Mouse (Mus musculus): ENCODE measurements around the gene Cstb. TPM values are rescaled to one million over a fixed set of nuclear protein-coding genes. Genes with fewer than 3 reads are reported as not detected.

Gene Cstb
- total RNA-seq, 2 experiments from 2014 or later: 41.0 to 41.7 TPM

GRCm38 (mm10) chr10:78463769-78464167, 38.3 kb downstream of the Cstb start:
- no peak for TF ChIP-seq CTCF (IDR thresholded peaks at IDR 0.05)
- no peak for DNase-seq (ENCODE audit: extremely low spot score in 1 of 2, low spot score in 2 of 2)
- intact Hi-C loops (cut with DNase I): loop anchor here (1.0 kb wide), 1 partner anchor 111 kb away; the partner anchor contains the start of gene Ilvbl
- peak overlapping the region; percentile 97 for H3K4me3 ChIP-seq
- peak overlapping the region; percentile 86 for H3K27ac ChIP-seq

- TF ChIP-seq CTCF (IDR thresholded peaks at IDR 0.05): no peak
- peak overlapping the region; percentile 97 for H3K4me3 ChIP-seq
- no peak for DNase-seq (ENCODE audit: extremely low spot score in 1 of 2, low spot score in 2 of 2)
- H3K27ac ChIP-seq: peak overlapping the region; percentile 86
- intact Hi-C loops (cut with DNase I): loop anchor here (1.0 kb wide), 1 partner anchor 110 kb away; the partner anchor contains the start of gene Ilvbl
Observed at GRCm38 (mm10) chr10:78464201-78464791, 38.8 kb downstream of the Cstb start.

- DNase-seq (ENCODE audit: extremely low spot score in 1 of 2, low spot score in 2 of 2): peak; percentile 95 to 96
- no peak for TF ChIP-seq CTCF (IDR thresholded peaks at IDR 0.05)
- intact Hi-C loops (cut with DNase I): loop anchor here (1.0 kb wide), 1 partner anchor 110 kb away; the partner anchor contains the start of gene Ilvbl
- peak within 1 kb of the TSS; percentile 86 for H3K27ac ChIP-seq
- H3K4me3 ChIP-seq: peak within 1 kb of the TSS; percentile 97
Observed at GRCm38 (mm10) chr10:78464792-78465207, 39.3 kb downstream of the Cstb start, which contains the start of gene Pdxk. Pdxk (minus strand) TSS chr10:78464975.

- H3K27ac ChIP-seq: peak overlapping the region; percentile 64; the same call in 1 of the 2 replicates
- no peak overlapping the region; the same call in 1 of the 2 replicates for H3K4me3 ChIP-seq
- no peak for DNase-seq (ENCODE audit: extremely low spot score in 1 of 2, low spot score in 2 of 2)
- intact Hi-C loops (cut with DNase I): no loop called here
- TF ChIP-seq CTCF (IDR thresholded peaks at IDR 0.05): no peak
Observed at GRCm38 (mm10) chr10:78465472-78465871, 40.0 kb downstream of the Cstb start.

- H3K27ac ChIP-seq: no peak overlapping the region
- no peak for TF ChIP-seq CTCF (IDR thresholded peaks at IDR 0.05)
- H3K4me3 ChIP-seq: no peak overlapping the region
- intact Hi-C loops (cut with DNase I): no loop called here
- DNase-seq (ENCODE audit: extremely low spot score in 1 of 2, low spot score in 2 of 2): no peak
Observed at GRCm38 (mm10) chr10:78466647-78467046, 41.2 kb downstream of the Cstb start.

GRCm38 (mm10) chr10:78467761-78468310, 42.4 kb downstream of the Cstb start:
- intact Hi-C loops (cut with DNase I): no loop called here

GRCm38 (mm10) chr10:78470582-78471313, 45.3 kb downstream of the Cstb start:
- no peak overlapping the region; the same call in 1 of the 2 replicates for H3K4me3 ChIP-seq
- H3K27ac ChIP-seq: peak overlapping the region; percentile 34
- intact Hi-C loops (cut with DNase I): no loop called here
- no peak for TF ChIP-seq CTCF (IDR thresholded peaks at IDR 0.05)
- no peak for DNase-seq (ENCODE audit: extremely low spot score in 1 of 2, low spot score in 2 of 2)

More at GRCm38 (mm10) chr10:78467761-78468310, 42.4 kb downstream of the Cstb start:
- peak in 1 of 2 experiments; percentile 24 for DNase-seq (ENCODE audit: extremely low spot score in 1 of 2, low spot score in 2 of 2)
- Histone ChIP-seq H3K4me3 (no peak overlapping the region), H3K27ac (no peak overlapping the region)
- TF ChIP-seq CTCF (IDR thresholded peaks at IDR 0.05): no peak

GRCm38 (mm10) chr10:78472046-78472445, 46.6 kb downstream of the Cstb start:
- Histone ChIP-seq H3K27ac (no peak overlapping the region), H3K4me3 (no peak overlapping the region)
- no peak for DNase-seq (ENCODE audit: extremely low spot score in 1 of 2, low spot score in 2 of 2)
- intact Hi-C loops (cut with DNase I): no loop called here
- TF ChIP-seq CTCF (IDR thresholded peaks at IDR 0.05): no peak

- no peak for DNase-seq (ENCODE audit: extremely low spot score in 1 of 2, low spot score in 2 of 2)
- TF ChIP-seq CTCF (IDR thresholded peaks at IDR 0.05): no peak
Observed at GRCm38 (mm10) chr10:78473434-78473833, 48.0 kb downstream of the Cstb start.

GRCm38 (mm10) chr10:78474759-78475158, 49.3 kb downstream of the Cstb start:
- DNase-seq (ENCODE audit: extremely low spot score in 1 of 2, low spot score in 2 of 2): no peak
- Histone ChIP-seq H3K27ac (no peak overlapping the region), H3K4me3 (no peak overlapping the region)
- intact Hi-C loops (cut with DNase I): no loop called here
- TF ChIP-seq CTCF (IDR thresholded peaks at IDR 0.05): no peak

More at GRCm38 (mm10) chr10:78473434-78473833, 48.0 kb downstream of the Cstb start:
- intact Hi-C loops (cut with DNase I): no loop called here
- Histone ChIP-seq H3K4me3 (no peak overlapping the region), H3K27ac (no peak overlapping the region)

GRCm38 (mm10) chr10:78476821-78477220, 51.4 kb downstream of the Cstb start:
- Histone ChIP-seq H3K27ac (no peak overlapping the region), H3K4me3 (no peak overlapping the region)
- TF ChIP-seq CTCF (IDR thresholded peaks at IDR 0.05): no peak
- intact Hi-C loops (cut with DNase I): no loop called here
- DNase-seq (ENCODE audit: extremely low spot score in 1 of 2, low spot score in 2 of 2): no peak

Small RNA genes within 50 kb of the gene (microRNA-seq; reads per million reads assigned to microRNA genes)
- 0 to 0.24 reads per million in 2 experiments for gene Mir6410
- gene Mir6907: 3.9 to 5.3 reads per million in 2 experiments
- gene Mir6908: 0.24 to 0.72 reads per million in 2 experiments

Other genes with a start within 250 kb of the Cstb start
- gene Pwp2, start 240.5 kb upstream of the Cstb start, total RNA-seq (2021): 10 to 100 TPM; 19.6 to 19.7 TPM
- gene Trappc10, start 181.0 kb upstream of the Cstb start, total RNA-seq (2021): 10 to 100 TPM; 86.7 to 88.6 TPM
- gene Agpat3, start 73.2 kb upstream of the Cstb start, total RNA-seq (2021): 100 to 1,000 TPM; 246 to 255 TPM
- gene Rrp1, start 12.6 kb upstream of the Cstb start, total RNA-seq (2021): 100 to 1,000 TPM; 339 to 348 TPM
- gene Pdxk, start 39.3 kb downstream of the Cstb start, total RNA-seq (2021): 100 to 1,000 TPM; 114 to 118 TPM
- not detected for gene Olfr1358, start 91.8 kb downstream of the Cstb start, total RNA-seq (2021)
- 10 to 100 TPM; 29.4 to 30.6 TPM for gene Ilvbl, start 148.7 kb downstream of the Cstb start, total RNA-seq (2021)
- gene Syde1, start 166.3 kb downstream of the Cstb start, total RNA-seq (2021): 1 to 10 TPM; 6.7 to 7.4 TPM
- not detected for gene Olfr1357, start 192.4 kb downstream of the Cstb start, total RNA-seq (2021)

Measured in left cerebral cortex, adult 2 months (tissue).